Mouse (Mus musculus) kidney, adult 2 months (tissue): ENCODE results near the gene Grin2d. TPM values are rescaled to one million over a fixed set of nuclear protein-coding genes. Genes with fewer than 3 reads are reported as not detected.

Experiments used
- DNase-seq: peaks from one replicate; pipeline ENCODE4 v3.0.0; 2021
- H3K27ac ChIP-seq: fragments of 200-500 bp; 2 replicates; pipeline ENCODE4 v1.5.1; 2012; ENCODE audit warnings: low read depth, low read length, control low read depth, inconsistent platforms; ENCODE audit not compliant: insufficient read depth
- H3K27me3 ChIP-seq: fragments of 200-500 bp; replicated peaks from 2 replicates; pipeline ENCODE4 v1.6.1; 2012; ENCODE audit warnings: mild to moderate bottlenecking, moderate library complexity, low read length, inconsistent platforms; ENCODE audit not compliant: control insufficient read depth, insufficient read depth
- H3K36me3 ChIP-seq: fragments of 200-500 bp; 2 replicates; pipeline ENCODE4 v1.6.1; 2012; ENCODE audit warnings: mild to moderate bottlenecking, moderate library complexity, low read length, inconsistent platforms; ENCODE audit not compliant: control insufficient read depth, insufficient read depth
- H3K4me1 ChIP-seq: fragments of 200-500 bp; 2 replicates; pipeline ENCODE4 v1.6.1; 2011; ENCODE audit warnings: low read length; ENCODE audit not compliant: control insufficient read depth, insufficient read depth
- H3K4me3 ChIP-seq: fragments of 200-500 bp; 2 replicates; pipeline ENCODE4 v1.5.1; 2011; ENCODE audit warnings: mild to moderate bottlenecking, low read depth, low read length, control low read depth; ENCODE audit not compliant: insufficient read depth
- CTCF ChIP-seq: fragments of 200-500 bp; conservative IDR thresholded peaks from 2 replicates; pipeline ENCODE4 v1.5.1; 2011; ENCODE audit warnings: low read depth, mild to moderate bottlenecking, control low read depth, low read length, moderate library complexity, mixed read lengths; ENCODE audit not compliant: insufficient read depth, insufficient read length
- POLR2A ChIP-seq: fragments of 200-500 bp; IDR thresholded peaks from one replicate; pipeline ENCODE4 v1.6.1; 2011; ENCODE audit warnings: low read depth, low read length, control low read depth
- WGBS: fragments of 180-500 bp; shearing (Covaris S2); methylation state at CpG from one replicate; pipeline ENCODE4 v1.1.7; 2018; 5-methylcytosine and 5-hydroxymethylcytosine counted together
- polyA plus RNA-seq: library from polyadenylated mRNA; depleted of rRNA; stranded (reverse); fragments of >200 nt; gene quantifications from 2 replicates; pipeline ENCODE4 v1.2.3, GENCODE M21; 2012

Grin2d gene
- polyA plus RNA-seq, 1 experiment: 0.45 TPM

- peak overlapping the region; percentile 57 for H3K4me3 ChIP-seq
- H3K4me1 ChIP-seq: peaks cover 6% of the 10 kb centered on the region; the same call in 1 of the 2 replicates
- H3K27me3 ChIP-seq: no peaks in the 10 kb centered on the region
- H3K36me3 ChIP-seq: no peaks in the 10 kb centered on the region
- DNase-seq: no peak
- H3K27ac ChIP-seq: peak overlapping the region; percentile 37
- 22% methylated on average over 9 of the region's 9 CpGs for WGBS
- no peak for TF ChIP-seq CTCF
- no peak for TF ChIP-seq POLR2A
Measured at GRCm38 (mm10) chr7:45920583-45921241, 42.5 kb upstream of the Grin2d start.

DNA sequence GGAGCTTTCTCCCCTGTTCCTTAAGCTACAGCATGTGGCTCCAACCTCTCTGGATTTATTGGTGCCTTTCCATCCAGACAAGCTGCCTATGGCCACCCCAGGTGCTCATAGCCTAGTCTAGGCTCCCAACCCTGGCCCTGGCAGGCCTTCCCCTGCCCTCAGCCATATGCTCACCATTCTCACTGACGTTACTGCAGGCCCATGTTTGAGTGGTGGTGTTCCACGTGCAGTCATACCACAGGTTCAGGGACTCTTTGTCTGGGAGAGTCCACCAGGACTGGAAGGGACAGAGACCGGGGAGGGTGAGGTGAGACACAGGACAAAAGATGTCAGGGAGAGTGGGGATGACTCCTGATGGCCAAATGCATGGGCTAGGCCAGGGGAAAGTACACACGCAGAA, 41.6 kb upstream of the Grin2d start:
- Histone ChIP-seq H3K27me3 (no peaks in the 10 kb centered on the region), H3K36me3 (no peaks in the 10 kb centered on the region), H3K27ac (no peak overlapping the region), H3K4me1 (peaks cover 6% of the 10 kb centered on the region; the same call in 1 of the 2 replicates), H3K4me3 (no peak overlapping the region)
- 72% methylated on average over 4 of the region's 4 CpGs for WGBS
- TF ChIP-seq POLR2A: no peak
- no peak for DNase-seq

GRCm38 (mm10) chr7:45919083-45919671, 41.0 kb upstream of the Grin2d start:
- Histone ChIP-seq H3K36me3 (no peaks in the 10 kb centered on the region), H3K4me3 (no peak overlapping the region), H3K4me1 (peaks cover 6% of the 10 kb centered on the region; the same call in 1 of the 2 replicates), H3K27me3 (no peaks in the 10 kb centered on the region), H3K27ac (no peak overlapping the region)
- no peak for DNase-seq
- peak; percentile 52 for TF ChIP-seq CTCF
- TF ChIP-seq POLR2A: no peak
- WGBS: 79% methylated on average over 14 of the region's 14 CpGs

- peaks cover 6% of the 10 kb centered on the region; the same call in 1 of the 2 replicates for H3K4me1 ChIP-seq
- H3K27ac ChIP-seq: no peak overlapping the region
- no peaks in the 10 kb centered on the region for H3K27me3 ChIP-seq
- DNase-seq: no peak
- no peak overlapping the region for H3K4me3 ChIP-seq
- 77% methylated on average over 15 of the region's 15 CpGs for whole genome bisulfite sequencing
- H3K36me3 ChIP-seq: no peaks in the 10 kb centered on the region
- TF ChIP-seq POLR2A: no peak
- TF ChIP-seq CTCF: no peak
Measured at GRCm38 (mm10) chr7:45917926-45918325, 39.7 kb upstream of the Grin2d start.

DNA sequence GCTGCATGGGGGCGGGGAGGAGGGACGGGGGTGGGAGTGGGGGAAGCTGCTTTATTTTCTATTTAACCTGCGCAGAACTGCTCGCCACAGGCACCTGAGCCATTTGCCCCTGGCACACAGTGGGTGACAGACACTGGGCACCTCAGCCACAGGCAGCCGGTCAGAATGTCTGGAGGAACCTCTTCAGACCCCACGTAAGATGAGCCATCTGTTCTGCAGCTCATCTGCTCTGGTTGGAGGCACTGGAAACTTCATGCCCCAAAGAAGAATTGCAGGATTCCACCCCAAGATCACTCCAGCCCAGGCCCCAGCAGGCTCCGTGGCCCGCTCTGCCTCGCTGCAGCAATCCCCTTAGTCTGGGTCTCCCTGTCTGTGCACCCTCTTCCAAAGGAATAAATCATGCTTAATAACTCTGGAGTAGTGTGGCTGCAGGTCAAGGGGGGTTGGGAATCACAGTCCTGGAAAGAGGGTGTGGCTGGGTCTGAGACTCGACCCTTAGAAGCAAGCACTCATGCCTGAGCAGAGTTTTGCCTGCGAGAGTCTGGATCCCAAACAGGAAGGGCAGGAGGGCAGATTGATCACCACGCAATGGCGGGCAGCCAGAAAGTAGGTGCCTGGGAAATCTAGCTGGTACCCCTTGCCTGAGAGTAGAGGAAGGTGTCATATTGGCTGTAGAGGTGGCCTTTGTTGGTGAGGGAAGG, 39.0 kb upstream of the Grin2d start:
- no peak for TF ChIP-seq CTCF
- TF ChIP-seq POLR2A: no peak
- no peak overlapping the region; the same call in 1 of the 2 replicates for H3K27ac ChIP-seq
- H3K4me1 ChIP-seq: peaks cover 6% of the 10 kb centered on the region; the same call in 1 of the 2 replicates
- H3K4me3 ChIP-seq: no peak overlapping the region
- 30% methylated on average over 13 of the region's 13 CpGs for WGBS
- H3K27me3 ChIP-seq: no peaks in the 10 kb centered on the region
- H3K36me3 ChIP-seq: no peaks in the 10 kb centered on the region
- no peak for DNase-seq

- no peaks in the 10 kb centered on the region for H3K27me3 ChIP-seq
- no peak for TF ChIP-seq CTCF
- no peak for TF ChIP-seq POLR2A
- H3K36me3 ChIP-seq: no peaks in the 10 kb centered on the region
- DNase-seq: peak; percentile 86
- 36% methylated on average over 26 of the region's 26 CpGs for WGBS
- H3K27ac ChIP-seq: peak overlapping the region; percentile 75
- H3K4me3 ChIP-seq: peak overlapping the region; percentile 50
- H3K4me1 ChIP-seq: peaks cover 6% of the 10 kb centered on the region; the same call in 1 of the 2 replicates
Measured at GRCm38 (mm10) chr7:45916056-45917003, 38.2 kb upstream of the Grin2d start.

GRCm38 (mm10) chr7:45915011-45915410, 36.8 kb upstream of the Grin2d start:
- 85% methylated on average over 5 of the region's 5 CpGs for WGBS
- H3K36me3 ChIP-seq: no peaks in the 10 kb centered on the region
- H3K4me3 ChIP-seq: no peak overlapping the region
- no peak for DNase-seq
- H3K4me1 ChIP-seq: peaks cover 6% of the 10 kb centered on the region; the same call in 1 of the 2 replicates
- TF ChIP-seq POLR2A (no peak), CTCF (no peak)
- no peaks in the 10 kb centered on the region for H3K27me3 ChIP-seq
- no peak overlapping the region for H3K27ac ChIP-seq
